Mouse (Mus musculus) brain, embryonic 18.5 days (tissue): ENCODE results near the gene Mrvi1.

ENCODE experiments used
- DNase-seq: peaks from one replicate; pipeline ENCODE4 v3.0.0-alpha.2; 2012; ENCODE audit warnings: low read depth, low spot score

Gene Mrvi1

GRCm38 (mm10) chr7:110881746-110882333 is 100.4 kb downstream of the Mrvi1 start:
- DNase-seq, result no peak

GRCm38 (mm10) chr7:110878028-110878427 is 104.2 kb downstream of the Mrvi1 start:
- DNase-seq, result no peak

- no peak for DNase-seq
Measured at GRCm38 (mm10) chr7:110876965-110877364, 105.3 kb downstream of the Mrvi1 start.

- DNase-seq, result no peak
Measured at GRCm38 (mm10) chr7:110868807-110869206, 113.5 kb downstream of the Mrvi1 start.

GRCm38 (mm10) chr7:110867116-110867515 is 115.1 kb downstream of the Mrvi1 start:
- DNase-seq, result no peak

GRCm38 (mm10) chr7:110866021-110866420 is 116.2 kb downstream of the Mrvi1 start:
- no peak for DNase-seq

GRCm38 (mm10) chr7:110865570-110865969 is 116.7 kb downstream of the Mrvi1 start:
- no peak for DNase-seq

GRCm38 (mm10) chr7:110865038-110865437 is 117.2 kb downstream of the Mrvi1 start:
- DNase-seq, result no peak

- no peak for DNase-seq
Measured at GRCm38 (mm10) chr7:110862751-110863289, 119.4 kb downstream of the Mrvi1 start, which contains the start of gene Lyve1. TSS of gene Lyve1 (minus strand) at chr7:110863239.

- no peak for DNase-seq
Measured at GRCm38 (mm10) chr7:110860129-110860528, 122.1 kb downstream of the Mrvi1 start.

- no peak for DNase-seq
Measured at GRCm38 (mm10) chr7:110855604-110856003, 126.7 kb downstream of the Mrvi1 start.

- no peak for DNase-seq
Measured at GRCm38 (mm10) chr7:110854927-110855546, 127.2 kb downstream of the Mrvi1 start.

GRCm38 (mm10) chr7:110854519-110854918 is 127.7 kb downstream of the Mrvi1 start:
- DNase-seq, result no peak

GRCm38 (mm10) chr7:110853611-110854010 is 128.7 kb downstream of the Mrvi1 start:
- DNase-seq, result no peak

GRCm38 (mm10) chr7:110851541-110852203 is 130.6 kb downstream of the Mrvi1 start:
- no peak for DNase-seq

GRCm38 (mm10) chr7:110848371-110848770 is 133.9 kb downstream of the Mrvi1 start:
- DNase-seq, result no peak

- DNase-seq, result no peak
Measured at GRCm38 (mm10) chr7:110847321-110847720, 134.9 kb downstream of the Mrvi1 start.

GRCm38 (mm10) chr7:110843916-110844874 is 138.1 kb downstream of the Mrvi1 start, which contains the start of gene Rnf141:
TSS of gene Rnf141 (minus strand) at chr7:110844457.
- DNase-seq, result peak; percentile 83

- DNase-seq, result no peak
Measured at GRCm38 (mm10) chr7:110840332-110840731, 141.9 kb downstream of the Mrvi1 start.

- no peak for DNase-seq
Measured at GRCm38 (mm10) chr7:110834522-110834921, 147.7 kb downstream of the Mrvi1 start.

GRCm38 (mm10) chr7:110834018-110834417 is 148.2 kb downstream of the Mrvi1 start:
- DNase-seq, result no peak
